Mouse (Mus musculus) kidney, adult 2 months (tissue): ENCODE measurements around the gene Mrpl3. TPM values are rescaled to one million over a fixed set of nuclear protein-coding genes. Genes with fewer than 3 reads are reported as not detected.

Experiments used
- DNase-seq: peaks from one replicate; pipeline ENCODE4 v3.0.0; 2021
- H3K27ac ChIP-seq: fragments of 200-500 bp; 2 replicates; pipeline ENCODE4 v1.5.1; 2012; ENCODE audit warnings: low read depth, low read length, control low read depth, inconsistent platforms; ENCODE audit not compliant: insufficient read depth
- H3K27me3 ChIP-seq: fragments of 200-500 bp; replicated peaks from 2 replicates; pipeline ENCODE4 v1.6.1; 2012; ENCODE audit warnings: mild to moderate bottlenecking, moderate library complexity, low read length, inconsistent platforms; ENCODE audit not compliant: control insufficient read depth, insufficient read depth
- H3K36me3 ChIP-seq: fragments of 200-500 bp; 2 replicates; pipeline ENCODE4 v1.6.1; 2012; ENCODE audit warnings: mild to moderate bottlenecking, moderate library complexity, low read length, inconsistent platforms; ENCODE audit not compliant: control insufficient read depth, insufficient read depth
- H3K4me1 ChIP-seq: fragments of 200-500 bp; 2 replicates; pipeline ENCODE4 v1.6.1; 2011; ENCODE audit warnings: low read length; ENCODE audit not compliant: control insufficient read depth, insufficient read depth
- H3K4me3 ChIP-seq: fragments of 200-500 bp; 2 replicates; pipeline ENCODE4 v1.5.1; 2011; ENCODE audit warnings: mild to moderate bottlenecking, low read depth, low read length, control low read depth; ENCODE audit not compliant: insufficient read depth
- CTCF ChIP-seq: fragments of 200-500 bp; conservative IDR thresholded peaks from 2 replicates; pipeline ENCODE4 v1.5.1; 2011; ENCODE audit warnings: low read depth, mild to moderate bottlenecking, control low read depth, low read length, moderate library complexity, mixed read lengths; ENCODE audit not compliant: insufficient read depth, insufficient read length
- POLR2A ChIP-seq: fragments of 200-500 bp; IDR thresholded peaks from one replicate; pipeline ENCODE4 v1.6.1; 2011; ENCODE audit warnings: low read depth, low read length, control low read depth
- WGBS: fragments of 180-500 bp; shearing (Covaris S2); methylation state at CpG from one replicate; pipeline ENCODE4 v1.1.7; 2018; 5-methylcytosine and 5-hydroxymethylcytosine counted together
- polyA plus RNA-seq: library from polyadenylated mRNA; depleted of rRNA; stranded (reverse); fragments of >200 nt; gene quantifications from 2 replicates; pipeline ENCODE4 v1.2.3, GENCODE M21; 2012

The Mrpl3 gene
- polyA plus RNA-seq, 1 experiment = 64.1 TPM

DNA sequence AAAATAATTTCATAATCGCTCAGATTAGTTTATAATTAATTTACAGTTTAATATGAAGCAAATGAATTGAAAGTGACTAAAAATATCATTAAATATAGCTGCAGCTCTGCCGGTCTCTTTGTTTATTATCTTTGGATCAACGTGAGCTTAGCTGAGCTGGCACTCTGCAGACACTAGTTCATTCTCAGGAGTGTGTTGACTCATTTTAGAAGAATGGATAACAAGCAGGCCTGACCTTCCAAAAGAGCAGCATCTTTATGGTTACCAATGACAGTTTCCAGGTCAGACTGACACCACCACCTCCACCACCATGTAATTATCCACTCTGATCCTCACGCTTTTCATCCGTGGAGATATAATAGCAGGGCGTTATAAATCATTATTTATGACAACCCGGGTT is 7.0 kb upstream of the Mrpl3 start:
- H3K27me3 ChIP-seq = no peaks in the 10 kb centered on the region; the same call in 1 of the 2 replicates
- 74% methylated on average over 7 of the region's 7 CpGs for WGBS
- H3K27ac ChIP-seq = no peak overlapping the region
- no peak overlapping the region for H3K4me3 ChIP-seq
- no peaks in the 10 kb centered on the region for H3K36me3 ChIP-seq
- TF ChIP-seq CTCF (no peak), POLR2A (no peak)
- no peak for DNase-seq
- no peaks in the 10 kb centered on the region for H3K4me1 ChIP-seq

DNA sequence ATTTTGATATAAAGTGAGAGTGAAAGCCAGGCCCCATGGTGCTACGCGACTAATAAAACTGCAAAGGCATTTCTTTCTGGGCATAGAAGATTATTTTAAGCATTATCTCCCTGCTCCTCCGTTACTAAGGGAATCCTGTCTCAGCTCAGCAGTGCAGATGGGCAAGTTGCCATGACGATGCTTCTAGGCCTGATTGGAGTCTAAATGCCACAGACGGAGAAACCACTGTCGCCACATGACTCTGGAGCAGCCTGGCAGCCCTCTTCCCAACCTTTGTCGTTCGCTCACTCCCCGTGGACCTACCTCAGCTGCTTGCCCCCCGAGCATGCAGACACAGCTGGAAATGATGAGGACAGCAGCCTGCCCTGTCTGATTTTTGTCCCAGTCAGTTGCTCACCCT is 4.7 kb upstream of the Mrpl3 start:
- Histone ChIP-seq H3K27ac (no peak overlapping the region), H3K36me3 (no peaks in the 10 kb centered on the region), H3K4me3 (no peak overlapping the region), H3K27me3 (no peaks in the 10 kb centered on the region), H3K4me1 (no peaks in the 10 kb centered on the region)
- no peak for DNase-seq
- TF ChIP-seq CTCF = no peak
- TF ChIP-seq POLR2A = no peak
- WGBS = 69% methylated on average over 10 of the region's 10 CpGs

DNA sequence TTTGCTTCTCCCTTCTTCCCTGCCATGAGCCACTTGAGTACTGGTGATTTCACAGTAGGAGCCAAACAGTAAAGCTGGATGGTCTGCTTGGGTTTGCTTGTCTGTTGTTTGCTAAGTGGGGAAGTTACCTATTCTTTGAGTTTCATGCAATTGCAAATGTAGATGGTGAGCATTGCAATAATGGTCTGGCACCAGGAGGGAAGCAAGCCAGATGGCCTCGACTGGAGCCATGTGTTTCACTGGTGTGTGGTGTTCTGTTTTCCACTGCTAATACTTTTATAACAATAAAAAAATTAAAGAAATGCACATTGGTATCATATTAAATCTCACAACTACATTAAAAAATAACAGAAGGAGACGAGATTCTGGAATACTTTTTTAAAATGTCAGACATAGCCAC is 3.4 kb upstream of the Mrpl3 start:
- no peak for DNase-seq
- Histone ChIP-seq H3K36me3 (no peaks in the 10 kb centered on the region), H3K4me1 (no peaks in the 10 kb centered on the region; the same call in 1 of the 2 replicates), H3K4me3 (no peak overlapping the region), H3K27ac (no peak overlapping the region), H3K27me3 (no peaks in the 10 kb centered on the region)
- WGBS = 53% methylated on average over 2 of the region's 2 CpGs
- TF ChIP-seq CTCF (no peak), POLR2A (no peak)

DNA sequence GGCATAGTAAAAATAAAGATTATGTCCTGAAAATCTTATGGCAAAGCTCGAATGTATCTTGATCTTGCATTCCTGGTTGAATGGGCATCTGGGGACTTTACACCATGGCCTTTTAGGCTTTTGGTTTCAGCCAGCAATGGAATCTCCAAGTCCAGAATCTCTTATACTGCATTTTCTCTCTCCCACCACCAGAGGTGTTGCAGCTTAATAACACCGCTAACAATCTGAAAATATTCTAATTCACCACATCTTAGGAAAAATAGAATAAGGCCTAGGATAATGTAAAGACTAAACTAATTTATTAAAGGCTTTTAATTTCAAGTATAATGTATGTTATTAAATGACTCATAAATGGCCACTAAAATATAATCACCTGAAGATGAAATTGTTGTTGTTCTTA is 2.8 kb upstream of the Mrpl3 start:
- Histone ChIP-seq H3K4me3 (no peak overlapping the region), H3K36me3 (no peaks in the 10 kb centered on the region), H3K27me3 (no peaks in the 10 kb centered on the region), H3K27ac (no peak overlapping the region), H3K4me1 (no peaks in the 10 kb centered on the region; the same call in 1 of the 2 replicates)
- DNase-seq = no peak
- WGBS = 38% methylated on average over 2 of the region's 2 CpGs
- no peak for TF ChIP-seq CTCF
- TF ChIP-seq POLR2A = no peak

DNA sequence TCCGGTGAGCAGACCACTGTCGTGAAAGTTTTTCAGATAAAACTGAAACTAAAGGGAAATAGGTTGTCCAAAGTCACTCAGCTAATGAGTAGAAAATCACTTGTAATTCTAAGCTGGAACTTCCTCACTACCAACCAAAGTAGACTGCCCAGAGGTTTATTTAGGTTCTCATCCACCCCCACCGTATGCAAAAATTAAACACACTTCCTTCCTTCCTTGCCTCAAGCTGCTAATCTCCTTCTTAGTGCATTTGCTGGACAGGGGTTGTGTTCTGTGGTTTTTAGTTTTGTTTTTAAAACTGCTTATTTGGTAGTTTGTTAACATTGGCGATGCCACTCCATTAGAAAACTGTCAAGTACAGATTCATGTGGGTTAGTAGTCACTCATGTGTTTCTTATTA is 773 bp downstream of the Mrpl3 start:
- H3K4me3 ChIP-seq = peak overlapping the region; percentile 92
- no peaks in the 10 kb centered on the region for H3K36me3 ChIP-seq
- no peak for TF ChIP-seq POLR2A
- no peak for TF ChIP-seq CTCF
- H3K27ac ChIP-seq = no peak overlapping the region
- no peaks in the 10 kb centered on the region; the same call in 1 of the 2 replicates for H3K4me1 ChIP-seq
- no peaks in the 10 kb centered on the region for H3K27me3 ChIP-seq
- DNase-seq = no peak
- 30% methylated on average over 4 of the region's 4 CpGs for WGBS

DNA sequence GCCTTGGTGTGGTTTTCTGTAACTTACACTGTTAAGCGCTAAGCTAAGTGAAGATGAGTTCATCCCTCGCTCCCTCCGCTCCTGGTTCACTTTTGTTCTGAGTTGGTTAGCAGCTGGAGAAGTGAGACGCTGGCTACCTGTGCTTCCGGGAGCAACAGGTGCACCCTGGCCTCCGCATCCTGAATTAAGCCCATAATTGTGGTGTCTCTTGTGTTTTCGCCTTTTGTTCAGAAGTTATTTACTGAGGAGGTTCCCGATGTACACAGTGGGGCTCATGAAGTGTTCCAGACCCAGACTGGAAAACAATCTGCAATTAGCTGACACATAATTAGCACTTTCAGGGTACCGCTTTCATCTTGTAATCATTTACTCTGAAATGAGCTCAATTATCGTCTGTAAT is 16.1 kb downstream of the Mrpl3 start:
- no peaks in the 10 kb centered on the region for H3K4me1 ChIP-seq
- H3K27ac ChIP-seq = no peak overlapping the region
- no peak for TF ChIP-seq POLR2A
- no peak for TF ChIP-seq CTCF
- no peaks in the 10 kb centered on the region for H3K27me3 ChIP-seq
- H3K4me3 ChIP-seq = no peak overlapping the region
- no peak for DNase-seq
- 78% methylated on average over 10 of the region's 10 CpGs for WGBS
- peaks cover 3% of the 10 kb centered on the region for H3K36me3 ChIP-seq

DNA sequence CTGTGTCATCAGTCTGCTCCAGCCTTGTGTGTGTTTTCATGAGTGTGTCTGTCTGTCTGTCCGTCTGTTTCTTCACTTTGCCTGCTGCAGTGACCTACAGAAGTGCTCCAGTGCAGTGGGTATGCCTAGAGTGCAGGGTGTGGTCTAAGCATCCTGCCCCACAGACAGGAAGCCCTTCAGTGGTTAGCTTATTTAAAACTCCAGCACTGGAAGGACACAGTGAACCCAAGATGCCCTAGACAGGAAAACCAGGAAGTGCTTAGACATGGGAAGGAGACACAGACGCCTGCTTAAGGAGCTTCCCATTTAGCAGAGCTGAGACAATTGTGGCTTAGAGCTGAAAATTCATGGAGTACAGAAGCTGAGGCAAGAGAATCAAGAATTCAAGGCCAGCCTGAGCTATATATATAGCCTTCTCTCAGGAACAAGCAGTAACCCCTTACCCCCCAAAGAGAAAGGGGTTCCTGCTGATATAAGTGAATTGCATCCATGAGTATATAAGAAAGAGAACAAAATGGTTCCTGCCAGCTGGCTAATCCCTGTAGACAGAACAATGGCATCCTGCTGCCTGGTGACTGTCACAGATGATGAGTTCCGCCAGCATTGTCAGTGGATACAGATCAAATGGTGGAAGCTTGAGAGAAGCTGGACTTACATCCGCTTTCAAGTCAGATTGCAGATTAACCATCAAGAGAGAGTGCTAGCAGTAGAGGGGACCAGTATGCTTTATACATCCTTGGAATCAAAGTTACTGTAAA is 20.1 kb downstream of the Mrpl3 start:
- DNase-seq = peak; percentile 36
- Histone ChIP-seq H3K36me3 (peaks cover 5% of the 10 kb centered on the region; the same call in 1 of the 2 replicates), H3K4me3 (no peak overlapping the region), H3K4me1 (no peaks in the 10 kb centered on the region), H3K27ac (no peak overlapping the region), H3K27me3 (no peaks in the 10 kb centered on the region)
- TF ChIP-seq CTCF (no peak), POLR2A (no peak)
- 79% methylated on average over 4 of the region's 4 CpGs for WGBS
